Mouse (Mus musculus) heart, postnatal 0 days (tissue): ENCODE measurements around the gene Dnal1.

Experiments
- CTCF ChIP-seq: IDR thresholded peaks from 2 replicates; pipeline ENCODE4 v1.5.1; 2016; ENCODE audit warnings: antibody characterized with exemption, control low read depth, low read depth
- EP300 ChIP-seq: IDR thresholded peaks from 2 replicates; pipeline ENCODE4 v1.6.1; 2016; ENCODE audit warnings: antibody characterized with exemption, low read depth

- no peak for TF ChIP-seq EP300
- no peak for TF ChIP-seq CTCF
Observed at GRCm38 (mm10) chr12:84141271-84141670, 27.1 kb downstream of the Dnal1 start.
